Mouse (Mus musculus): ENCODE measurements around the gene Dda1. TPM values are rescaled to one million over a fixed set of nuclear protein-coding genes. Genes with fewer than 3 reads are reported as not detected.

Gene Dda1
- total RNA-seq, 4 experiments from 2014 or later, result 24.5 to 31.8 (median 26.5) TPM

Other genes starting within 250 kb of the Dda1 start
- 1 to 10 TPM; 6.2 to 8.6 (median 7.8) TPM for gene Myo9b, start 196.5 kb upstream of the Dda1 start, total RNA-seq (2022)
- gene Haus8, start 196.3 kb upstream of the Dda1 start, total RNA-seq (2022), result 1 to 10 TPM; 2.4 to 5.5 (median 4.0) TPM
- gene Use1, start 102.4 kb upstream of the Dda1 start, total RNA-seq (2022), result 100 to 1,000 TPM in 2 of 4 experiments, 10 to 100 TPM in 2; 90.5 to 106 (median 100) TPM
- 1 to 10 TPM; 5.0 to 6.0 (median 5.8) TPM for gene Ocel1, start 97.9 kb upstream of the Dda1 start, total RNA-seq (2022)
- gene Nr2f6, start 87.2 kb upstream of the Dda1 start, total RNA-seq (2022), result 10 to 100 TPM; 19.9 to 23.3 (median 20.9) TPM
- 1 to 10 TPM; 3.5 to 6.3 (median 4.5) TPM for gene Ushbp1, start 73.4 kb upstream of the Dda1 start, total RNA-seq (2022)
- 10 to 100 TPM; 68.5 to 73.4 (median 70.8) TPM for gene Babam1, start 72.3 kb upstream of the Dda1 start, total RNA-seq (2022)
- gene Ankle1, start 63.2 kb upstream of the Dda1 start, total RNA-seq (2022), result not detected
- gene Abhd8, start 5.5 kb upstream of the Dda1 start, total RNA-seq (2022), result 10 to 100 TPM; 22.3 to 28.9 (median 26.3) TPM
- gene Mrpl34, start 4.2 kb upstream of the Dda1 start, total RNA-seq (2022), result 10 to 100 TPM; 63.4 to 72.1 (median 68.8) TPM
- gene Ano8, start 16.8 kb downstream of the Dda1 start, total RNA-seq (2022), result 10 to 100 TPM; 15.4 to 16.5 (median 15.9) TPM
- 10 to 100 TPM in 3 of 4 experiments, 1 to 10 TPM in 1; 9.5 to 11.2 (median 10.5) TPM for gene Gtpbp3, start 18.9 kb downstream of the Dda1 start, total RNA-seq (2022)
- gene Plvap, start 42.6 kb downstream of the Dda1 start, total RNA-seq (2022), result 1 to 10 TPM; 6.6 to 9.5 (median 8.2) TPM
- gene Ccdc194, start 56.5 kb downstream of the Dda1 start, total RNA-seq (2022), result not detected
- 1 to 10 TPM; 4.7 to 9.2 (median 7.6) TPM for gene Bst2, start 68.3 kb downstream of the Dda1 start, total RNA-seq (2022)
- 10 to 100 TPM; 17.7 to 28.7 (median 23.4) TPM for gene Mvb12a, start 73.7 kb downstream of the Dda1 start, total RNA-seq (2022)
- gene Tmem221, start 89.7 kb downstream of the Dda1 start, total RNA-seq (2022), result not detected
- under 1 TPM in 2 of 4 experiments, not detected in 2; 0.09 to 0.13 TPM for gene Nxnl1, start 97.4 kb downstream of the Dda1 start, total RNA-seq (2022)
- 10 to 100 TPM; 70.7 to 88.1 (median 80.5) TPM for gene Slc27a1, start 99.7 kb downstream of the Dda1 start, total RNA-seq (2022)
- gene Pgls, start 123.0 kb downstream of the Dda1 start, total RNA-seq (2022), result 10 to 100 TPM; 19.3 to 22.8 (median 21.2) TPM
- gene Fam129c, start 128.4 kb downstream of the Dda1 start, total RNA-seq (2022), result under 1 TPM; 0.27 to 0.63 (median 0.40) TPM
- gene Colgalt1, start 141.8 kb downstream of the Dda1 start, total RNA-seq (2022), result 10 to 100 TPM; 36.6 to 45.2 (median 38.1) TPM
- gene Unc13a, start 202.6 kb downstream of the Dda1 start, total RNA-seq (2022), result under 1 TPM in 3 of 4 experiments, not detected in 1; 0.10 to 0.21 (median 0.20) TPM
- 1 to 10 TPM; 1.4 to 2.0 (median 1.6) TPM for gene Jak3, start 207.1 kb downstream of the Dda1 start, total RNA-seq (2022)
- under 1 TPM in 1 of 4 experiments, not detected in 3; 0.54 TPM for gene Insl3, start 220.0 kb downstream of the Dda1 start, total RNA-seq (2022)
- 1 to 10 TPM; 1.3 to 1.8 (median 1.5) TPM for gene B3gnt3, start 232.6 kb downstream of the Dda1 start, total RNA-seq (2022)

Measured in gastrocnemius, adult 8-10 months (tissue).